Mouse (Mus musculus) gastrocnemius, adult 2 months (tissue): ENCODE data around the gene Ctnnbl1. TPM values are rescaled to one million over a fixed set of nuclear protein-coding genes. Genes with fewer than 3 reads are reported as not detected.

Experiments used
- DNase-seq: peaks from one replicate; pipeline ENCODE4 v3.0.0; 2022
- H3K27ac ChIP-seq: fragments of 200-600 bp; 2 replicates; pipeline ENCODE4 v1.8.1; 2022; ENCODE audit warnings: mild to moderate bottlenecking
- H3K4me3 ChIP-seq: fragments of 200-600 bp; 2 replicates; pipeline ENCODE4 v1.8.1; 2022; ENCODE audit warnings: mild to moderate bottlenecking, moderate library complexity
- CTCF ChIP-seq: fragments of 200-600 bp; IDR thresholded peaks from 2 replicates; pipeline ENCODE4 v1.8.1; 2022; ENCODE audit warnings: antibody characterized with exemption, mild to moderate bottlenecking, moderate library complexity
- intact Hi-C: fragments of 180-260 bp; cut with DNase I; formaldehyde crosslinking; loops from one replicate; pipeline ENCODE4 v1.15.1; 2025
- total RNA-seq, 2 experiments: library from RNA; stranded (reverse); gene quantifications; 2 replicates each; pipeline ENCODE4 v1.2.3; 2021

The Ctnnbl1 gene
- total RNA-seq, 2 experiments from 2014 or later = 7.9 to 9.8 TPM

DNA sequence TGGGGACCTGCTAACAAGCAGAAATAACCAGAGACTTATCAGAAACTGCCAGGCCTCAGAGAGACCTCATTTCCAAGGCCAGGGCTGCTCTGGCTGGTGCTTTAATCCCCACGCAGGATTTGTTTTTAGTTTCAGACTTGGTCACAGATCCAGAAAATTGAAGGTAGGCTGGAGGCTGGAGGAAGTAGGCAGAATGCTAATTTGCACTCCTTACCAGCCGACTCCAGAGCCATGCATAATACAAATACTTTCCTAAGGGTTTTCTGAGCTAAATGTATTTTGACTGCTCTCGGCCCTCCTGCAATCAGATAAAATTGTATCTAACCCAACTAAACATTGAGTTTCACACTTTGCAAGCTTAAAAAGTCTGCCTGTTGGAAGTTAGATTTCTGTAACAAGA lies 67.2 kb downstream of the Ctnnbl1 start:
- DNase-seq = no peak
- no peak for TF ChIP-seq CTCF
- H3K27ac ChIP-seq = no peak overlapping the region
- no peak overlapping the region for H3K4me3 ChIP-seq
- intact Hi-C loops = no loop called here

GRCm38 (mm10) chr2:157805091-157805490 lies 67.9 kb downstream of the Ctnnbl1 start:
- intact Hi-C loops = no loop called here
- TF ChIP-seq CTCF = no peak
- DNase-seq = peak; percentile 56
- H3K4me3 ChIP-seq = no peak overlapping the region
- no peak overlapping the region for H3K27ac ChIP-seq

- TF ChIP-seq CTCF = no peak
- no peak for DNase-seq
- Histone ChIP-seq H3K27ac (no peak overlapping the region), H3K4me3 (no peak overlapping the region)
- intact Hi-C loops = no loop called here
Observed at GRCm38 (mm10) chr2:157807076-157807475, 69.9 kb downstream of the Ctnnbl1 start.

DNA sequence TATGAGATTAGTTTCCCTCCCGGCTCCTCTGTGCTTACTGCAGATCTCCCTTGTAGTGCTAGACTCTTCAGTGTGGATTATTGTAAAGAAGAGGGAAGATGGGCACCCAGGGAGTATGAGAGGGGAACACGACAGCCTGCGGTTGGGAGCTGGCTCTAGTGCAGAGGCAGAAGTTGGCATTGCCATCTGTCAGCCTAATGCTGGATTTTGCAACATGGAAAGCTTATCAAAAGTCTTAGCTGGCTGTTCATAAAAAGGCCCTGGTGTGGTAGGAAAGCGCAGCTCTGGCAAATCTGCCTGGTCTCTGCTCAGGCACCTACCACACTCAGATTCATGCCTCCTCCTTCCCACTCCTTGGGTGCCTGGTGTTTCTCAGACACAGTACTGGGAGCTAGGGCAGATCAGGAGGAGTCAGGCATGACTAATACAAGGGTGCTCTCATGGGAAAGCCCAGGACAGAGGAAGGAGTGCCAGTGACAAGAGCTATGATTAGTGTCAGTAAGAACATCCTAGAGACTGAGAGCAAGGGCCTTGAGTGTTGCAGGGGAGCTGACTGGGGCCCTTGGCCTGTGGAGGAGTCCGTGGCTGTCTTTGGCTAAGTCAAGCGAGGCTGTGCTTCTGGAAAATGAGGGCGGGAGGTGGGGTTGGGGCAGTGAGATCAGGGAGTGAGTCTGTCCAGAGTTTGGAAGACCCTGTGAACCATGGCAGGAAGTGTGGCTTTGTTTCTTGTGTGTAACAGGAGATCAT lies 70.6 kb downstream of the Ctnnbl1 start:
- no peak for TF ChIP-seq CTCF
- peak overlapping the region; percentile 83 for H3K27ac ChIP-seq
- no peak overlapping the region for H3K4me3 ChIP-seq
- intact Hi-C loops = loop anchor here (1.0 kb wide), 1 partner anchor 66 kb away; no protein-coding TSS in a partner anchor
- peak; percentile 48 for DNase-seq

GRCm38 (mm10) chr2:157808368-157808923 lies 71.2 kb downstream of the Ctnnbl1 start:
- peak; percentile 63 for DNase-seq
- Histone ChIP-seq H3K4me3 (no peak overlapping the region), H3K27ac (peak overlapping the region; percentile 83)
- intact Hi-C loops = loop anchor here (1.0 kb wide), 1 partner anchor 65 kb away; no protein-coding TSS in a partner anchor
- peak; percentile 20; the same call in 1 of the 2 replicates for TF ChIP-seq CTCF

- no peak for DNase-seq
- no peak overlapping the region for H3K4me3 ChIP-seq
- no peak overlapping the region for H3K27ac ChIP-seq
- no peak for TF ChIP-seq CTCF
- intact Hi-C loops = no loop called here
Observed at GRCm38 (mm10) chr2:157809341-157809740, 72.1 kb downstream of the Ctnnbl1 start.

GRCm38 (mm10) chr2:157810749-157811148 lies 73.5 kb downstream of the Ctnnbl1 start:
- peak; percentile 59 for DNase-seq
- TF ChIP-seq CTCF = no peak
- Histone ChIP-seq H3K27ac (peak overlapping the region; percentile 50; the same call in 1 of the 2 replicates), H3K4me3 (no peak overlapping the region)
- intact Hi-C loops = loop anchor here (2.0 kb wide), 1 partner anchor 50 kb away; no protein-coding TSS in a partner anchor

- DNase-seq = no peak
- H3K27ac ChIP-seq = no peak overlapping the region
- no peak overlapping the region for H3K4me3 ChIP-seq
- no peak for TF ChIP-seq CTCF
- intact Hi-C loops = no loop called here
Observed at GRCm38 (mm10) chr2:157813121-157813520, 75.9 kb downstream of the Ctnnbl1 start.

DNA sequence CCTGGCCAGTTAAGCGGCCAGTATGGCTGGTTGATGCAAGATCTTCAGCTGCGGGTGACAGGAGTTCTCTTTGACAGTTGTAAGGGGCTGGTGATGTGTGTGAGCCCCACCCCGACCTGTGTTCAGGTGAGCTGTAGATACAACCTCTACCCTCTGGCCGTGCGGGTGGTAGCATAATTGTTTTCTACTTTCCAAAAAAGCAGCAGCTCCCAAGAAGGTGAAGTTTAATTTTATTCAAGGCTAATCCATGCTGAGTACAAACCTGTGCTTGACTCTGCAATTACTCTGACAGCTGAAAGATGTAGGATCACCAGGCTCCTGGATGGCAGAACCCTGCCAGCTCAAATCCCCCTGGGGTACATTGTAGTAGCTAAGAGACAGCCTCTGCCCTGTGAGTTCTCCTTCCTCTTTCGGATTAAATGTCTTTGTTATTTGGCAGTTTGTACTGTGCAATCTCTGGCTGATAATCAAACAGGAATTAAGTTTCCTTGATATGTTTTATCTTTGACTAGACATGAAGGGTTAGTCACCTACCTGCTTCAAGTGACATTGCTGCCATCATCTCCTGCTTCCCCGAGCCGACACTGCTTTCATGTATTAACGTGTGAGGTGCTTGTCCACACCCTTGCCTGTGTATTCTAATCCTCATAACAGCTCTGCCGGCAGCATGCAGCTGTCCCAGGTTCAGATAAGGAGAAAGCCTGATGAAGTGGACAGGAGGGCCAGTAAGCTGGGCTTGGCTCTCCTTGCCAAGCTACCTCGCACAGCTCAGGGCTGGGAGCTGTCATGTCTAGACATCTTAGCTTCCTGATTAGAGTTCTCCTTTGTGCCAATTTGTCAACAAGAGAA lies 77.1 kb downstream of the Ctnnbl1 start:
- Histone ChIP-seq H3K27ac (no peak overlapping the region), H3K4me3 (no peak overlapping the region)
- intact Hi-C loops = no loop called here
- DNase-seq = no peak
- no peak for TF ChIP-seq CTCF

DNA sequence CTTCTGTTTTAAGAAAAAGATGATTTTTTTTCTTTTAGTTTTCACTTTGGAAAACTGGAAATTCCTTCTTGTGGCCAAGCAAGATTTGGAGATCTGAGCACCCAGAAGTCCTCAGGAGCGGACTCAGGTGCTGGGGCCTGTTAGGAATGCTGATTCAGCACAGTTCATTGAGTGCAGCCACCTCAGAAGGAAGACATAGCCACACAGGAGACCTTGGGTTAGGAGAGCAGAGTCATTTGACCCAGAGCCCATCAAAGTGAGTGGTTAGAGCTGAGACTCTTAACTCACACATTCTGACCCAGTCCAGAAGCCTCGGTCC lies 77.7 kb downstream of the Ctnnbl1 start:
- intact Hi-C loops = no loop called here
- Histone ChIP-seq H3K27ac (no peak overlapping the region), H3K4me3 (no peak overlapping the region)
- DNase-seq = no peak
- no peak for TF ChIP-seq CTCF

DNA sequence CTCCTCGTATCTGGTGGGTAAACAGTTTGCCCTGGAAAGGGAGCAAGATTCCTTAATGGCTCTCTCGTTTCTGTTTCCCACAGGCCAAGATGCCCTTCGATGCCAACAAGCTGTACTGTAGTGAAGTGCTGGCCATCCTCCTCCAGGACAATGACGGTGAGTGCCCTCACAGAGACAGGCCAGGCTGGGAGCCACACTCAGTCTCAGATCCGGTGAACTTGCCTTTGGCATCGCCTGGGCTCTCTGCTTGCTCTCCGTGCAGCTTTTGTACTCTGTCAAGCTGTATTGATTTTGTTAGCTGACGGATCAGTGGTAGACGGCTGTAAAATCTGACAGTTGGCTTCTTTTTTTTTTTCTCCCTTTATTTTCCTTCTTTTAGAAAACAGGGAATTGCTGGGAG lies 80.5 kb downstream of the Ctnnbl1 start:
- Histone ChIP-seq H3K4me3 (no peak overlapping the region), H3K27ac (peak overlapping the region; percentile 72; the same call in 1 of the 2 replicates)
- no peak for TF ChIP-seq CTCF
- intact Hi-C loops = no loop called here
- DNase-seq = no peak

DNA sequence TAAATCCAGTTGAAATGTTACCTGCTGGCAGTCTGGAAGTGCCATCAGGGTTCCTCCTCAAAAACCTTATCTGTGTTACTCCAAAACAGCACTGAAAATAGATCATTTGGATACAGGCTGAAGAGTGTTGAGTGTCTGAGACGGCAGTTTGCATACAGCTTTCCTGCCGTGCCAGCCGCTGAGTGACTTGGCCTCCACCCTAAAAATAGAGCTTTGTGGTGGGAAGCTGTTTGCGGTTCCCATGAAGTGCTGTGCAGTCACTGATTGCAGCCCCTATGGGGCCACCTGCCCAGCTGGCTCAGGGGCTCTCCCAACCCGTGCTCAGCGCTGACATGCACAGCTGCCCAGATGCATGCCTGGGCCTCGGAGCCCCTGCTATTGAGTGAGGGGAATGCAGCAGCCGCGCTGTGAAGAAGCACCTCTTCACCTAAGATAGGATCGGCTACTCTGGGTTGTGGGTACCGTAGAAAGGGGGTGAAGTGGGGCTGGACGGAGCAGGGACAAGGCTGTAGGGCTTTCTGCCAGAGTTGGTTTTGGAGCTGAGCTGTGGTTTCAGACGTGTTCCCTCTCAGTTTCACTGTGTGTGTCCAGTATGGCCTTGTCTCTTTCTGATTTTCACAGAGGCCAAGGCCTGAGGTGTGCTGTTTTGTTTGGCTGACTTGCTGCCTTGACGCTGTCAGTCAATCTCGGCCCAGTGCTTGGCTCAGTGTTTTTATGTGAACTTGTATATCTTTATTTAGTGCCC lies 81.5 kb downstream of the Ctnnbl1 start:
- intact Hi-C loops = no loop called here
- Histone ChIP-seq H3K27ac (peak overlapping the region; percentile 72), H3K4me3 (peak overlapping the region; percentile 30; the same call in 1 of the 2 replicates)
- no peak for TF ChIP-seq CTCF
- DNase-seq = peak; percentile 51
